Mouse (Mus musculus): Measurements from ENCODE around the gene Tlnrd1. TPM values are rescaled to one million over a fixed set of nuclear protein-coding genes. Genes with fewer than 3 reads are reported as not detected.

Gene Tlnrd1
- polyA plus RNA-seq, 1 experiment from 2014 or later, result 11.0 TPM

Other genes with a start within 250 kb of the Tlnrd1 start
- gene Il16, start 138.6 kb downstream of the Tlnrd1 start, polyA plus RNA-seq (2015; fragmentation: Nextera tagmentation; extraction: Ambion mirVana), result 3.8 and 4.0 TPM in 2 replicates
- 0.17 TPM in 1 of 2 replicates, not detected in the other for gene Cfap161, start 89.4 kb downstream of the Tlnrd1 start, polyA plus RNA-seq (2015; fragmentation: Nextera tagmentation; extraction: Ambion mirVana)
- 115 and 119 TPM in 2 replicates for gene Mesd, start 161 bp upstream of the Tlnrd1 start, polyA plus RNA-seq (2015; fragmentation: Nextera tagmentation; extraction: Ambion mirVana)
- gene Cemip, start 202.2 kb upstream of the Tlnrd1 start, polyA plus RNA-seq (2015; fragmentation: Nextera tagmentation; extraction: Ambion mirVana), result 0.29 and 0.31 TPM in 2 replicates

All from kidney, embryonic 15.5 days (tissue).